Mouse (Mus musculus) heart, postnatal 0 days (tissue): ENCODE measurements around the gene Abraxas2.

ENCODE experiments used
- CTCF ChIP-seq: IDR thresholded peaks from 2 replicates; pipeline ENCODE4 v1.5.1; 2016; ENCODE audit warnings: antibody characterized with exemption, control low read depth, low read depth
- EP300 ChIP-seq: IDR thresholded peaks from 2 replicates; pipeline ENCODE4 v1.6.1; 2016; ENCODE audit warnings: antibody characterized with exemption, low read depth

DNA sequence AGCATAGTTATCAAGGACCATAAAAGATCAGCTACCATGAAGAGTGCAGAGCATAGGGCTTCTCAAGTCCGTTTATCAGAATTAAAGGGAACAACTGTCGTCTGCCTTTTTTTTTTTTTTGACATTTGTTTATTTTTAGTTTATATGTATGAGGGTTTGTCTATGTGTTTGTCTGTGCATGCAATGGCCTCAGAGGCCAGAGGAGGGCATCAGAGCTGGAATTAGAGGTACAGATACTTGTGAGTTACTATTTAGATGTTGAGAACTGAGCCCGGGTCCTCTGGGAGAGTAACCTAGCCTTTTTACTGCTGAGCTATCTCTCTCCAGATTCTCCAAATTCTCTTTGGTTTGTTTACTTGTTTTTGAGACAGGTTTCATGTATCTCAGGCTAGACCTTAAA lies 44.8 kb downstream of the Abraxas2 start:
- TF ChIP-seq CTCF (no peak), EP300 (no peak)
